Mouse (Mus musculus) neural tube, embryonic 12.5 days (tissue): ENCODE results near the gene Il9r. TPM values are rescaled to one million over a fixed set of nuclear protein-coding genes. Genes with fewer than 3 reads are reported as not detected.

Experiments used
- ATAC-seq: fragments of 200-750 bp; cut with Nextera tagmentation; 2 replicates; pipeline ENCODE4 v1.8.0; 2017; ENCODE audit warnings: low read depth, mild to moderate bottlenecking, moderate TSS enrichment, moderate library complexity; ENCODE audit not compliant: low FRiP score
- H3K27ac ChIP-seq: fragments of 300-500 bp; sonication (generic); 2 replicates; pipeline ENCODE4 v1.5.1; 2016
- H3K27me3 ChIP-seq: fragments of 300-500 bp; sonication (generic); replicated peaks from 2 replicates; pipeline ENCODE4 v1.6.1; 2016; ENCODE audit warnings: mild to moderate bottlenecking
- H3K36me3 ChIP-seq: fragments of 300-500 bp; sonication (generic); 2 replicates; pipeline ENCODE4 v1.6.1; 2016; ENCODE audit warnings: mild to moderate bottlenecking
- H3K4me1 ChIP-seq: fragments of 300-500 bp; sonication (generic); 2 replicates; pipeline ENCODE4 v1.6.1; 2016
- H3K4me2 ChIP-seq: fragments of 300-500 bp; sonication (generic); replicated peaks from 2 replicates; pipeline ENCODE4 v1.6.1; 2016; ENCODE audit warnings: mild to moderate bottlenecking
- H3K4me3 ChIP-seq: fragments of 300-500 bp; sonication (generic); 2 replicates; pipeline ENCODE4 v1.5.1; 2016
- H3K9ac ChIP-seq: fragments of 300-500 bp; sonication (generic); 2 replicates; pipeline ENCODE4 v1.6.1; 2016; ENCODE audit warnings: mild to moderate bottlenecking
- H3K9me3 ChIP-seq: fragments of 300-500 bp; sonication (generic); 2 replicates; pipeline ENCODE4 v1.6.1; 2016; ENCODE audit warnings: mild to moderate bottlenecking
- WGBS: fragments of 180-500 bp; shearing (Covaris S2); methylation state at CpG from one replicate; pipeline ENCODE4 v1.1.7; 2016; 5-methylcytosine and 5-hydroxymethylcytosine counted together
- polyA plus RNA-seq: library from polyadenylated mRNA; unstranded; fragments of >200 nt; fragmentation: Nextera tagmentation; extraction: Ambion mirVana; gene quantifications from 2 replicates; pipeline ENCODE4 v1.2.1, GENCODE M21; 2016

The Il9r gene
- 0.08 TPM in 1 of 2 replicates, not detected in the other for polyA plus RNA-seq

GRCm38 (mm10) chr11:32200075-32200601 is at the start of gene Il9r:
Gene Il9r (minus strand): TSS chr11:32200279.
- no peak for ATAC-seq
- H3K27ac ChIP-seq: no peak within 1 kb of the TSS
- H3K4me3 ChIP-seq: no peak within 1 kb of the TSS
- H3K27me3 ChIP-seq: no peaks in the 10 kb centered on the region
- no peak within 1 kb of the TSS for H3K4me2 ChIP-seq
- H3K36me3 ChIP-seq: no peaks in the 10 kb centered on the region
- peaks cover 6% of the 10 kb centered on the region for H3K4me1 ChIP-seq
- 78% methylated on average over 10 of the region's 10 CpGs for WGBS
- H3K9me3 ChIP-seq: no peaks in the 10 kb centered on the region
- H3K9ac ChIP-seq: no peak within 1 kb of the TSS

- peaks cover 69% of the 10 kb centered on the region for H3K36me3 ChIP-seq
- 92% methylated on average over 3 of the region's 3 CpGs for WGBS
Measured at GRCm38 (mm10) chr11:32248350-32248749, 48.3 kb upstream of the Il9r start.

GRCm38 (mm10) chr11:32247068-32247467 is 47.0 kb upstream of the Il9r start:
- Histone ChIP-seq H3K27ac (no peak overlapping the region), H3K9me3 (no peaks in the 10 kb centered on the region), H3K36me3 (peaks cover 59% of the 10 kb centered on the region)

More at GRCm38 (mm10) chr11:32248350-32248749, 48.3 kb upstream of the Il9r start:
- Histone ChIP-seq H3K4me3 (no peak overlapping the region), H3K27me3 (no peaks in the 10 kb centered on the region), H3K4me1 (no peaks in the 10 kb centered on the region), H3K4me2 (no peak overlapping the region), H3K9me3 (no peaks in the 10 kb centered on the region), H3K9ac (no peak overlapping the region), H3K27ac (no peak overlapping the region)
- ATAC-seq: no peak

GRCm38 (mm10) chr11:32245614-32246013 is 45.5 kb upstream of the Il9r start:
- ATAC-seq: no peak
- Histone ChIP-seq H3K9ac (no peak overlapping the region), H3K4me3 (no peak overlapping the region), H3K4me2 (no peak overlapping the region), H3K27ac (no peak overlapping the region), H3K27me3 (no peaks in the 10 kb centered on the region), H3K9me3 (no peaks in the 10 kb centered on the region), H3K36me3 (peaks cover 70% of the 10 kb centered on the region), H3K4me1 (no peaks in the 10 kb centered on the region)
- WGBS: 94% methylated on average over 6 of the region's 6 CpGs

More at GRCm38 (mm10) chr11:32247068-32247467, 47.0 kb upstream of the Il9r start:
- Histone ChIP-seq H3K9ac (no peak overlapping the region), H3K27me3 (no peaks in the 10 kb centered on the region), H3K4me2 (no peak overlapping the region), H3K4me1 (no peaks in the 10 kb centered on the region), H3K4me3 (no peak overlapping the region)
- ATAC-seq: no peak

- no peak overlapping the region for H3K4me3 ChIP-seq
- no peak overlapping the region for H3K9ac ChIP-seq
- no peaks in the 10 kb centered on the region for H3K27me3 ChIP-seq
- WGBS: 89% methylated on average over 1 of the region's 1 CpGs
- H3K4me2 ChIP-seq: no peak overlapping the region
- peaks cover 69% of the 10 kb centered on the region for H3K36me3 ChIP-seq
- no peak for ATAC-seq
- H3K4me1 ChIP-seq: no peaks in the 10 kb centered on the region
- H3K27ac ChIP-seq: no peak overlapping the region
- H3K9me3 ChIP-seq: no peaks in the 10 kb centered on the region
Measured at GRCm38 (mm10) chr11:32244617-32245016, 44.5 kb upstream of the Il9r start.

- WGBS: 84% methylated on average over 3 of the region's 3 CpGs
- ATAC-seq: no peak
- H3K27me3 ChIP-seq: no peaks in the 10 kb centered on the region
Measured at GRCm38 (mm10) chr11:32244064-32244463, 44.0 kb upstream of the Il9r start.

GRCm38 (mm10) chr11:32243205-32243955 is 43.3 kb upstream of the Il9r start:
- Histone ChIP-seq H3K4me2 (no peak overlapping the region), H3K4me3 (no peak overlapping the region), H3K4me1 (no peaks in the 10 kb centered on the region), H3K9ac (no peak overlapping the region), H3K27ac (no peak overlapping the region), H3K9me3 (no peaks in the 10 kb centered on the region), H3K36me3 (peaks cover 70% of the 10 kb centered on the region), H3K27me3 (no peaks in the 10 kb centered on the region)
- no peak for ATAC-seq
- WGBS: 80% methylated on average over 7 of the region's 7 CpGs

More at GRCm38 (mm10) chr11:32244064-32244463, 44.0 kb upstream of the Il9r start:
- H3K4me2 ChIP-seq: no peak overlapping the region
- no peak overlapping the region for H3K9ac ChIP-seq
- no peaks in the 10 kb centered on the region for H3K4me1 ChIP-seq
- no peak overlapping the region for H3K27ac ChIP-seq
- H3K9me3 ChIP-seq: no peaks in the 10 kb centered on the region
- H3K36me3 ChIP-seq: peaks cover 67% of the 10 kb centered on the region
- H3K4me3 ChIP-seq: no peak overlapping the region

GRCm38 (mm10) chr11:32242209-32242608 is 42.1 kb upstream of the Il9r start:
- Histone ChIP-seq H3K9me3 (no peaks in the 10 kb centered on the region), H3K27me3 (no peaks in the 10 kb centered on the region), H3K4me1 (no peaks in the 10 kb centered on the region), H3K4me2 (no peak overlapping the region), H3K9ac (no peak overlapping the region), H3K36me3 (peaks cover 62% of the 10 kb centered on the region), H3K4me3 (no peak overlapping the region), H3K27ac (no peak overlapping the region)
- ATAC-seq: no peak
- WGBS: 88% methylated on average over 3 of the region's 3 CpGs

- H3K27me3 ChIP-seq: no peaks in the 10 kb centered on the region
- H3K4me3 ChIP-seq: no peak overlapping the region
- H3K27ac ChIP-seq: no peak overlapping the region
- no peaks in the 10 kb centered on the region for H3K9me3 ChIP-seq
- no peak overlapping the region for H3K9ac ChIP-seq
- H3K4me1 ChIP-seq: no peaks in the 10 kb centered on the region
- no peak for ATAC-seq
- peaks cover 59% of the 10 kb centered on the region for H3K36me3 ChIP-seq
- no peak overlapping the region for H3K4me2 ChIP-seq
Measured at GRCm38 (mm10) chr11:32241391-32241790, 41.3 kb upstream of the Il9r start.

- H3K36me3 ChIP-seq: peaks cover 50% of the 10 kb centered on the region
- WGBS: 61% methylated on average over 5 of the region's 5 CpGs
- H3K27me3 ChIP-seq: no peaks in the 10 kb centered on the region
- H3K4me3 ChIP-seq: no peak overlapping the region
- ATAC-seq: peak; percentile 25; the same call in 1 of the 2 replicates
- H3K27ac ChIP-seq: no peak overlapping the region
- no peak overlapping the region for H3K9ac ChIP-seq
- no peak overlapping the region for H3K4me2 ChIP-seq
- no peaks in the 10 kb centered on the region for H3K9me3 ChIP-seq
- H3K4me1 ChIP-seq: no peaks in the 10 kb centered on the region
Measured at GRCm38 (mm10) chr11:32238093-32238860, 38.2 kb upstream of the Il9r start.

GRCm38 (mm10) chr11:32237411-32237795 is 37.3 kb upstream of the Il9r start:
- 91% methylated on average over 3 of the region's 3 CpGs for WGBS
- H3K36me3 ChIP-seq: peaks cover 59% of the 10 kb centered on the region
- ATAC-seq: no peak
- H3K27ac ChIP-seq: no peak overlapping the region
- H3K4me1 ChIP-seq: no peaks in the 10 kb centered on the region
- H3K9ac ChIP-seq: no peak overlapping the region
- H3K9me3 ChIP-seq: no peaks in the 10 kb centered on the region
- H3K27me3 ChIP-seq: no peaks in the 10 kb centered on the region
- H3K4me3 ChIP-seq: no peak overlapping the region
- no peak overlapping the region for H3K4me2 ChIP-seq

- Histone ChIP-seq H3K9me3 (no peaks in the 10 kb centered on the region), H3K27me3 (no peaks in the 10 kb centered on the region), H3K4me3 (no peak overlapping the region), H3K27ac (no peak overlapping the region), H3K4me2 (no peak overlapping the region), H3K4me1 (no peaks in the 10 kb centered on the region), H3K36me3 (peaks cover 64% of the 10 kb centered on the region), H3K9ac (0 out of 2 replicates have a peak overlapping the region, but pooled peaks have one; percentile 26)
- ATAC-seq: no peak
- 61% methylated on average over 9 of the region's 9 CpGs for WGBS
Measured at GRCm38 (mm10) chr11:32236712-32237410, 36.8 kb upstream of the Il9r start.
